Mouse (Mus musculus): ENCODE data around the gene Plcl1.
A peak's percentile ranks its signal among the peaks of the same experiment; 100 is the strongest.

Gene Plcl1

GRCm38 (mm10) chr1:55405272-55406022 is at the start of gene Plcl1:
Gene Plcl1 (plus strand): TSS chr1:55405921.
- DNase-seq, result peak; percentile 97

GRCm38 (mm10) chr1:55362634-55363033 is 43.1 kb upstream of the Plcl1 start:
- peak; percentile 9 for DNase-seq

GRCm38 (mm10) chr1:55363044-55363565 is 42.6 kb upstream of the Plcl1 start, which contains the start of gene Boll:
Gene Boll (minus strand): TSS chr1:55363469.
- DNase-seq, result peak; percentile 84

GRCm38 (mm10) chr1:55363586-55363985 is 42.1 kb upstream of the Plcl1 start:
- peak; percentile 84 for DNase-seq

GRCm38 (mm10) chr1:55372626-55373025 is 33.1 kb upstream of the Plcl1 start:
- no peak for DNase-seq

- no peak for DNase-seq
Observed at GRCm38 (mm10) chr1:55380527-55380926, 25.2 kb upstream of the Plcl1 start.

- DNase-seq, result peak; percentile 86
Observed at GRCm38 (mm10) chr1:55383114-55383773, 22.5 kb upstream of the Plcl1 start.

- peak; percentile 79 for DNase-seq
Observed at GRCm38 (mm10) chr1:55399891-55400290, 5.8 kb upstream of the Plcl1 start.

GRCm38 (mm10) chr1:55404439-55404838 is 1.3 kb upstream of the Plcl1 start:
- peak; percentile 86 for DNase-seq

GRCm38 (mm10) chr1:55406023-55406413 is 297 bp downstream of the Plcl1 start:
- DNase-seq, result no peak

GRCm38 (mm10) chr1:55406531-55407375 is 1.0 kb downstream of the Plcl1 start:
- DNase-seq, result peak; percentile 56

- DNase-seq, result no peak
Observed at GRCm38 (mm10) chr1:55410670-55411069, 4.9 kb downstream of the Plcl1 start.

- no peak for DNase-seq
Observed at GRCm38 (mm10) chr1:55411079-55411478, 5.4 kb downstream of the Plcl1 start.

- DNase-seq, result no peak
Observed at GRCm38 (mm10) chr1:55412569-55412968, 6.8 kb downstream of the Plcl1 start.

GRCm38 (mm10) chr1:55413534-55413933 is 7.8 kb downstream of the Plcl1 start:
- no peak for DNase-seq

- DNase-seq, result no peak
Observed at GRCm38 (mm10) chr1:55418968-55419367, 13.2 kb downstream of the Plcl1 start.

- no peak for DNase-seq
Observed at GRCm38 (mm10) chr1:55427607-55428006, 21.9 kb downstream of the Plcl1 start.

GRCm38 (mm10) chr1:55429051-55429450 is 23.3 kb downstream of the Plcl1 start:
- DNase-seq, result no peak

GRCm38 (mm10) chr1:55429708-55430107 is 24.0 kb downstream of the Plcl1 start:
- no peak for DNase-seq

- DNase-seq, result no peak
Observed at GRCm38 (mm10) chr1:55430587-55430986, 24.9 kb downstream of the Plcl1 start.

GRCm38 (mm10) chr1:55436589-55436988 is 30.9 kb downstream of the Plcl1 start:
- no peak for DNase-seq

- no peak for DNase-seq
Observed at GRCm38 (mm10) chr1:55437095-55437494, 31.4 kb downstream of the Plcl1 start.

GRCm38 (mm10) chr1:55438617-55439016 is 32.9 kb downstream of the Plcl1 start:
- no peak for DNase-seq
